Mouse (Mus musculus): ENCODE results near the gene Senp2. TPM values are rescaled to one million over a fixed set of nuclear protein-coding genes. Genes with fewer than 3 reads are reported as not detected.

Gene Senp2
- polyA plus RNA-seq, 1 experiment from 2014 or later: 49.2 TPM

DNA sequence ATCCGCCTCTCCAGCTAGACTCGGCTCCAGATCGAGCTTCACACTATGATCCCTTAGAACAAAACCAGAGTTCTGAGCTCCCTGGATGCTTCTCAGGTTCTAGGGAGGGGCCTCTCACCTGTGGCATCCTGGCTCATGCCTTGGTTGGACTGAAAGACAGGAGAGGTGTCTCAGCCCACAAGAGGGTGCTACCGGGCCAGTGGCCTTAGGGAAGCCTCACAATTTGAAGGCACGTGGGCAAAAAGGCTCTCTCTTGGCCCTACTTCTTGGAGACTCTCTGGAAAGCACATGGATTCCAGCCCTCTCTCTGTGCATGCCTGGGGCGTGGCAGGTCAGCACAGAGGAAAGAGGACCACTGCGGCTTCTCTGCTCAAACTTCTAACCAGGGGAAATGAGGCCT, 62.1 kb downstream of the Senp2 start:
- Histone ChIP-seq H3K4me1 (no peaks in the 10 kb centered on the region), H3K4me3 (no peak overlapping the region), H3K27me3 (no peaks in the 10 kb centered on the region), H3K9me3 (no peaks in the 10 kb centered on the region), H3K36me3 (peaks cover 39% of the 10 kb centered on the region), H3K9ac (replicated peaks) (no peak overlapping the region), H3K27ac (replicated peaks) (no peak overlapping the region), H3K4me2 (replicated peaks) (no peak overlapping the region)
- 80% methylated on average over 7 of the region's 7 CpGs for WGBS
- ATAC-seq (replicated peaks): no peak

DNA sequence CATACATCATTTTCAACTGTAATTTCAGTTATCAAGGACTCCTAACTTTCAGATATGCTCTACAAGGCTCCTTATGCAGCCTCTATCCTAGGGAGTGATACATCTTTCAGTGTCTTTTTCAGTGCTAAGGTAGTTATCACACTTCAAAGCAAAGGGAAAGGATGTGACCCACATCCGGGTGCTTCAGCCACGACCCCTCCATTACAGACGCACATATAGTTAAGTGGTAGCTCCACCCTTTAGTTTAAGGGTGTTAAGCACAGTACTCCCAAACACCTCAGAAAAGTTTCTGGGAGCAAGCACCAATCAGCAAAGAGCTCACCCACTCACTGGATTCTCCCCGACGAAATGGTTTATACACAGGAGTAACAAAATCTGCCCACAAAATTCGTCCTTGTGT, 65.8 kb downstream of the Senp2 start:
- Histone ChIP-seq H3K27me3 (no peaks in the 10 kb centered on the region), H3K9ac (replicated peaks) (no peak overlapping the region), H3K4me1 (no peaks in the 10 kb centered on the region), H3K9me3 (no peaks in the 10 kb centered on the region), H3K27ac (replicated peaks) (no peak overlapping the region), H3K4me3 (no peak overlapping the region), H3K4me2 (replicated peaks) (no peak overlapping the region), H3K36me3 (peaks cover 35% of the 10 kb centered on the region)
- ATAC-seq (replicated peaks): no peak
- WGBS: 84% methylated on average over 6 of the region's 6 CpGs

GRCm38 (mm10) chr16:22075829-22076619, 66.7 kb downstream of the Senp2 start:
- Histone ChIP-seq H3K4me2 (replicated peaks) (no peak overlapping the region), H3K36me3 (peaks cover 36% of the 10 kb centered on the region), H3K27ac (replicated peaks) (no peak overlapping the region), H3K9me3 (no peaks in the 10 kb centered on the region), H3K4me1 (no peaks in the 10 kb centered on the region), H3K4me3 (no peak overlapping the region), H3K9ac (replicated peaks) (no peak overlapping the region), H3K27me3 (no peaks in the 10 kb centered on the region)
- no peak for ATAC-seq (replicated peaks)
- 14% methylated on average over 5 of the region's 5 CpGs for WGBS

GRCm38 (mm10) chr16:22076620-22076941, 67.3 kb downstream of the Senp2 start:
- Histone ChIP-seq H3K4me3 (no peak overlapping the region), H3K9me3 (no peaks in the 10 kb centered on the region), H3K27me3 (no peaks in the 10 kb centered on the region), H3K4me2 (replicated peaks) (no peak overlapping the region), H3K36me3 (peaks cover 41% of the 10 kb centered on the region), H3K4me1 (no peaks in the 10 kb centered on the region), H3K9ac (replicated peaks) (no peak overlapping the region), H3K27ac (replicated peaks) (no peak overlapping the region)
- ATAC-seq (replicated peaks): no peak
- 37% methylated on average over 4 of the region's 4 CpGs for WGBS

GRCm38 (mm10) chr16:22080125-22080710, 70.9 kb downstream of the Senp2 start:
- Histone ChIP-seq H3K36me3 (peaks cover 38% of the 10 kb centered on the region), H3K27ac (replicated peaks) (no peak overlapping the region), H3K4me3 (no peak overlapping the region), H3K27me3 (no peaks in the 10 kb centered on the region), H3K4me2 (replicated peaks) (no peak overlapping the region), H3K9me3 (no peaks in the 10 kb centered on the region), H3K9ac (replicated peaks) (no peak overlapping the region), H3K4me1 (no peaks in the 10 kb centered on the region)
- WGBS: 80% methylated on average over 12 of the region's 12 CpGs
- no peak for ATAC-seq (replicated peaks)

DNA sequence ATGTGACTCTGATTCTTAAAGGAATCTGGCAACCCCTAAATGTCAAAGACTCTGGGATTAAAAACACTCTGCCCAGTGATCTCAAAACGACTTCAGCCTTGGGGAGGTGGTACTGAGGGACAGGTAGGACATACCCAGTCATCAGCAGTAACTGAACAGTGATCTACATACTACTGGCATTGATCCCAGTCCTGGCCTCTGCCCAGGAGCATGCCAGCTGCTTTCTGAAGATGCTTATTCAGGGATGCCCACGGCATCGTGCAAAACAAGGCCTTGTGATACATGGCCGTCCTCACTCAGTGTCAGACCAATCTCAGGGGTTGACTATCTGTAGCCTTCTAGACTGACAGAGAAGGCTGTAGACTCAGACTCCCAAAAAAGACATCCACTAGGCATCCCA, 76.1 kb downstream of the Senp2 start:
- Histone ChIP-seq H3K36me3 (peaks cover 17% of the 10 kb centered on the region; the same call in 1 of the 2 replicates), H3K27ac (replicated peaks) (no peak overlapping the region), H3K4me2 (replicated peaks) (no peak overlapping the region), H3K9me3 (no peaks in the 10 kb centered on the region), H3K4me3 (no peak overlapping the region), H3K9ac (replicated peaks) (no peak overlapping the region), H3K27me3 (no peaks in the 10 kb centered on the region), H3K4me1 (no peaks in the 10 kb centered on the region)
- ATAC-seq (replicated peaks): no peak
- WGBS: 65% methylated on average over 4 of the region's 4 CpGs

DNA sequence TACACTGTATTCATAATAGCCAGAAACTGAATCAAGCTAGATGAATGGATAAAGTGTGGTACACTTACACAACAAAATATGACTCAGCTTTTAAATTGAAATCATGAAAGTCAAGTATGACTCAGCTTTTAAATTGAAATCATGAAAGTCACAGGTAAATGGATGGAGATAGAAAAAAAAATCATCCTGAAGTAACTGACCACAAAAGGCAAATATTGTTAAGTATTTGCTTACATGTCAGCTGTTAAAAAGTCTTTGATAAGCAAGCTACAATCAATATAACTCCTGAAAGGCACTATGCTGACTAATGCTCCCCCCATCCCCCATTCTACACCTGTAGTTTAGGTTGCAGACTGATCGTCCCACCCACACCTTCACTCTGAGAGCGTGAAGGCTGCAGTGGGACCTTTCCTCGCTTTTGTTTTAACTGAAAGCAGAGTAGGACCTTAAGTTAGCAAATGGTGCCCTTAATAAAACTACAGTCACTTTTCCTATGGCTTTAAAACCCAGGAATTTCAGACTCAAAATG, 82.0 kb downstream of the Senp2 start:
- H3K27me3 ChIP-seq: no peaks in the 10 kb centered on the region
- H3K9me3 ChIP-seq: no peaks in the 10 kb centered on the region
- no peak for ATAC-seq (replicated peaks)
- no peak overlapping the region for H3K9ac ChIP-seq (replicated peaks)
- no peaks in the 10 kb centered on the region for H3K4me1 ChIP-seq
- no peak overlapping the region for H3K4me3 ChIP-seq
- no peak overlapping the region for H3K27ac ChIP-seq (replicated peaks)
- peaks cover 5% of the 10 kb centered on the region; the same call in 1 of the 2 replicates for H3K36me3 ChIP-seq
- 96% methylated on average over 3 of the region's 3 CpGs for WGBS
- H3K4me2 ChIP-seq (replicated peaks): no peak overlapping the region

GRCm38 (mm10) chr16:22095751-22096150, 86.5 kb downstream of the Senp2 start:
- Histone ChIP-seq H3K9ac (replicated peaks) (no peak overlapping the region), H3K27ac (replicated peaks) (no peak overlapping the region), H3K4me2 (replicated peaks) (no peak overlapping the region), H3K27me3 (no peaks in the 10 kb centered on the region), H3K4me3 (no peak overlapping the region), H3K4me1 (peaks cover 9% of the 10 kb centered on the region), H3K9me3 (no peaks in the 10 kb centered on the region), H3K36me3 (no peaks in the 10 kb centered on the region)
- 93% methylated on average over 1 of the region's 1 CpGs for WGBS
- no peak for ATAC-seq (replicated peaks)

DNA sequence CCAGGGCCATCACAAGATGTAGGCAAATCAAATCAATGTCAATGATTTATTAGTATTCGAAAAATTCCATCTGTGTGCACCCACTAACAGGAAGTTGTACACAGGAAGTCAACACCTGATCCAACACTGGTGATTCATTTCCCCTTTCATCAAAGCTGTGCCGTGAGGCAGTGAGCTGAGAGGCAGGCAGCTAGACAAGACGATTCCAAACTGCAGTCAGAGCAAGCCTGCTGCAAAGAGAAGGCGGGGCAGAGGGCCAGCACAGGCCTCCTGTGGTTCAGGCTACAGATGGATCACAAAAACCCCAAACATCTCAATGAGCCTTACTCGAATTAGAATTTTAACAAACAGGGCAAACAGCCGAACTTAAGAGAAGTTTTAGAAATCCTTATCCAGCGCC, 88.4 kb downstream of the Senp2 start:
- peak; percentile 68; the same call in 1 of the 2 replicates for ATAC-seq (replicated peaks)
- no peaks in the 10 kb centered on the region for H3K9me3 ChIP-seq
- WGBS: 42% methylated on average over 7 of the region's 7 CpGs
- no peaks in the 10 kb centered on the region for H3K36me3 ChIP-seq
- no peak overlapping the region for H3K4me3 ChIP-seq
- peak overlapping the region; percentile 22 for H3K27ac ChIP-seq (replicated peaks)
- H3K4me1 ChIP-seq: peaks cover 9% of the 10 kb centered on the region
- H3K27me3 ChIP-seq: no peaks in the 10 kb centered on the region
- no peak overlapping the region for H3K9ac ChIP-seq (replicated peaks)
- no peak overlapping the region for H3K4me2 ChIP-seq (replicated peaks)

Other genes starting within 250 kb of the Senp2 start
- gene Ehhadh, start 221.7 kb upstream of the Senp2 start, polyA plus RNA-seq (2015; fragmentation: Nextera tagmentation; extraction: Ambion mirVana): 0.51 and 0.85 TPM in 2 replicates
- 5.7 and 5.8 TPM in 2 replicates for gene Map3k13, start 215.1 kb upstream of the Senp2 start, polyA plus RNA-seq (2015; fragmentation: Nextera tagmentation; extraction: Ambion mirVana)
- 28.9 and 30.4 TPM in 2 replicates for gene Tmem41a, start 61.9 kb upstream of the Senp2 start, polyA plus RNA-seq (2015; fragmentation: Nextera tagmentation; extraction: Ambion mirVana)
- 0.56 and 0.76 TPM in 2 replicates for gene Liph, start 13.8 kb upstream of the Senp2 start, polyA plus RNA-seq (2015; fragmentation: Nextera tagmentation; extraction: Ambion mirVana)
- 25.8 and 27.5 TPM in 2 replicates for gene Igf2bp2, start 153.8 kb downstream of the Senp2 start, polyA plus RNA-seq (2015; fragmentation: Nextera tagmentation; extraction: Ambion mirVana)